Mouse (Mus musculus) heart, postnatal 0 days (tissue): ENCODE measurements around the gene Eml3. TPM values are rescaled to one million over a fixed set of nuclear protein-coding genes. Genes with fewer than 3 reads are reported as not detected.

Experiments
- ATAC-seq: fragments of 200-750 bp; cut with Nextera tagmentation; 2 replicates; pipeline ENCODE4 v1.8.0; 2017; ENCODE audit warnings: low read depth, moderate number of reproducible peaks, moderate library complexity; ENCODE audit not compliant: insufficient read depth
- DNase-seq: peaks from one replicate; pipeline ENCODE4 v3.0.0-alpha.2; 2016; ENCODE audit warnings: low spot score
- H3K27ac ChIP-seq: fragments of 300-500 bp; sonication (generic); 2 replicates; pipeline ENCODE4 v1.5.1; 2014; ENCODE audit warnings: low read depth, mild to moderate bottlenecking
- H3K27me3 ChIP-seq: fragments of 300-500 bp; sonication (generic); 2 replicates; pipeline ENCODE4 v1.6.1; 2014; ENCODE audit warnings: low read length, mixed read lengths; ENCODE audit not compliant: control insufficient read depth, insufficient read depth
- H3K36me3 ChIP-seq: fragments of 300-500 bp; sonication (generic); replicated peaks from 2 replicates; pipeline ENCODE4 v1.6.1; 2014; ENCODE audit warnings: low read length, mixed read lengths; ENCODE audit not compliant: control insufficient read depth, insufficient read depth
- H3K4me1 ChIP-seq: fragments of 300-500 bp; sonication (generic); 2 replicates; pipeline ENCODE4 v1.6.1; 2014; ENCODE audit warnings: antibody characterized with exemption; ENCODE audit not compliant: control insufficient read depth, insufficient read depth
- H3K4me2 ChIP-seq: fragments of 300-500 bp; sonication (generic); 2 replicates; pipeline ENCODE4 v1.6.1; 2014; ENCODE audit warnings: low read depth, mild to moderate bottlenecking, low read length, moderate library complexity
- H3K4me3 ChIP-seq: fragments of 300-500 bp; sonication (generic); 2 replicates; pipeline ENCODE4 v1.5.1; 2014; ENCODE audit warnings: low read depth, low read length
- H3K9ac ChIP-seq: fragments of 300-500 bp; sonication (generic); replicated peaks from 2 replicates; pipeline ENCODE4 v1.6.1; 2014; ENCODE audit warnings: low read depth, low read length, mixed read lengths
- H3K9me3 ChIP-seq: fragments of 300-500 bp; sonication (generic); replicated peaks from 2 replicates; pipeline ENCODE4 v1.6.1; 2016; ENCODE audit warnings: low read length; ENCODE audit not compliant: control insufficient read depth
- CTCF ChIP-seq: IDR thresholded peaks from 2 replicates; pipeline ENCODE4 v1.5.1; 2016; ENCODE audit warnings: antibody characterized with exemption, control low read depth, low read depth
- EP300 ChIP-seq: IDR thresholded peaks from 2 replicates; pipeline ENCODE4 v1.6.1; 2016; ENCODE audit warnings: antibody characterized with exemption, low read depth
- WGBS: fragments of 180-500 bp; shearing (Covaris S2); extraction: QIAGEN DNeasy Blood & Tissue Kit; methylation state at CpG from one replicate; pipeline ENCODE4 v1.1.7; 2014; 5-methylcytosine and 5-hydroxymethylcytosine counted together
- polyA plus RNA-seq: library from polyadenylated mRNA; unstranded; fragments of >200 nt; fragmentation: Nextera tagmentation; extraction: Ambion mirVana; gene quantifications from 2 replicates; pipeline ENCODE4 v1.2.1, GENCODE M21; 2015
- total RNA-seq: library from RNA; depleted of rRNA; stranded (reverse); fragments of >200 nt; gene quantifications from 2 replicates; pipeline ENCODE4 v1.2.3, GENCODE M21; 2014; ENCODE audit warnings: low replicate concordance

Eml3 gene
- total and polyA plus RNA-seq, 2 experiments from 2014 or later = 9.6 to 21.0 TPM

GRCm38 (mm10) chr19:8936736-8937135, 7.4 kb downstream of the Eml3 start:
- TF ChIP-seq EP300 (no peak), CTCF (no peak)
- Histone ChIP-seq H3K9ac (no peak overlapping the region), H3K27ac (no peak overlapping the region), H3K4me1 (no peaks in the 10 kb centered on the region), H3K36me3 (peaks cover 44% of the 10 kb centered on the region), H3K27me3 (no peaks in the 10 kb centered on the region), H3K4me3 (no peak overlapping the region), H3K4me2 (no peak overlapping the region), H3K9me3 (no peaks in the 10 kb centered on the region)
- WGBS = 85% methylated on average over 2 of the region's 2 CpGs
- DNase-seq (no peak), ATAC-seq (no peak)

- Histone ChIP-seq H3K27me3 (no peaks in the 10 kb centered on the region), H3K4me3 (no peak overlapping the region), H3K9me3 (no peaks in the 10 kb centered on the region), H3K36me3 (peaks cover 37% of the 10 kb centered on the region), H3K4me2 (peak overlapping the region; percentile 68; the same call in 1 of the 2 replicates), H3K4me1 (peaks cover 20% of the 10 kb centered on the region; the same call in 1 of the 2 replicates), H3K27ac (no peak overlapping the region), H3K9ac (no peak overlapping the region)
- no peak for DNase-seq
- 86% methylated on average over 14 of the region's 15 CpGs for WGBS
- no peak for ATAC-seq
- TF ChIP-seq EP300 (no peak), CTCF (no peak)
Observed at GRCm38 (mm10) chr19:8940526-8941133, 11.3 kb downstream of the Eml3 start.

- H3K27ac ChIP-seq = peak overlapping the region; percentile 26
- peak overlapping the region; percentile 68 for H3K4me2 ChIP-seq
- H3K27me3 ChIP-seq = no peaks in the 10 kb centered on the region
- ATAC-seq (no peak), DNase-seq (no peak)
- TF ChIP-seq EP300 (no peak), CTCF (no peak)
- 47% methylated on average over 10 of the region's 10 CpGs for WGBS
- H3K4me1 ChIP-seq = peaks cover 20% of the 10 kb centered on the region; the same call in 1 of the 2 replicates
- peak overlapping the region; percentile 94 for H3K9ac ChIP-seq
- peaks cover 38% of the 10 kb centered on the region for H3K36me3 ChIP-seq
- H3K9me3 ChIP-seq = no peaks in the 10 kb centered on the region
- H3K4me3 ChIP-seq = peak overlapping the region; percentile 68
Observed at GRCm38 (mm10) chr19:8941136-8941514, 11.8 kb downstream of the Eml3 start.

GRCm38 (mm10) chr19:8941515-8942217, 12.3 kb downstream of the Eml3 start, which contains the start of gene Mta2:
Mta2 (plus strand) TSS chr19:8941875.
- Histone ChIP-seq H3K36me3 (peaks cover 37% of the 10 kb centered on the region), H3K9me3 (no peaks in the 10 kb centered on the region), H3K27ac (peak within 1 kb of the TSS; percentile 97), H3K9ac (peak within 1 kb of the TSS; percentile 94), H3K27me3 (no peaks in the 10 kb centered on the region), H3K4me2 (peak within 1 kb of the TSS; percentile 68), H3K4me3 (peak within 1 kb of the TSS; percentile 68), H3K4me1 (peaks cover 20% of the 10 kb centered on the region; the same call in 1 of the 2 replicates)
- WGBS = under 1% methylated on average over 64 of the region's 64 CpGs
- TF ChIP-seq CTCF (no peak), EP300 (0 out of 2 replicates have a peak, but pooled peaks have one; percentile 62)
- ATAC-seq (peak; percentile 96), DNase-seq (peak; percentile 98)

- no peak for TF ChIP-seq CTCF
- TF ChIP-seq EP300 = no peak
- H3K36me3 ChIP-seq = peaks cover 36% of the 10 kb centered on the region
- peak overlapping the region; percentile 97 for H3K27ac ChIP-seq
Observed at GRCm38 (mm10) chr19:8942276-8942964, 13.1 kb downstream of the Eml3 start.

More at GRCm38 (mm10) chr19:8942276-8942964, 13.1 kb downstream of the Eml3 start:
- under 1% methylated on average over 46 of the region's 46 CpGs for WGBS
- Histone ChIP-seq H3K9me3 (no peaks in the 10 kb centered on the region), H3K27me3 (no peaks in the 10 kb centered on the region), H3K4me3 (peak overlapping the region; percentile 68), H3K4me1 (peaks cover 20% of the 10 kb centered on the region; the same call in 1 of the 2 replicates), H3K4me2 (peak overlapping the region; percentile 68), H3K9ac (peak overlapping the region; percentile 94)
- DNase-seq (peak; percentile 51), ATAC-seq (peak; percentile 58)
